Mouse (Mus musculus) hindbrain, embryonic 13.5 days (tissue): ENCODE results near the gene Ephb2. TPM values are rescaled to one million over a fixed set of nuclear protein-coding genes. Genes with fewer than 3 reads are reported as not detected.

Source experiments
- ATAC-seq: fragments of 200-750 bp; cut with Nextera tagmentation; 2 replicates; pipeline ENCODE4 v1.8.0; 2017; ENCODE audit warnings: moderate TSS enrichment; ENCODE audit not compliant: low FRiP score
- H3K27ac ChIP-seq: fragments of 300-500 bp; sonication (generic); 2 replicates; pipeline ENCODE4 v1.5.1; 2015; ENCODE audit warnings: inconsistent platforms, mild to moderate bottlenecking, moderate library complexity
- H3K27me3 ChIP-seq: fragments of 300-500 bp; sonication (generic); 2 replicates; pipeline ENCODE4 v1.6.1; 2015; ENCODE audit warnings: mild to moderate bottlenecking, inconsistent platforms
- H3K36me3 ChIP-seq: fragments of 300-500 bp; sonication (generic); 2 replicates; pipeline ENCODE4 v1.6.1; 2015; ENCODE audit warnings: mild to moderate bottlenecking, inconsistent platforms
- H3K4me1 ChIP-seq: fragments of 300-500 bp; sonication (generic); replicated peaks from 2 replicates; pipeline ENCODE4 v1.6.1; 2015; ENCODE audit warnings: inconsistent platforms
- H3K4me2 ChIP-seq: fragments of 300-500 bp; sonication (generic); 2 replicates; pipeline ENCODE4 v1.6.1; 2015; ENCODE audit warnings: inconsistent platforms, mild to moderate bottlenecking, moderate library complexity
- H3K4me3 ChIP-seq: fragments of 300-500 bp; sonication (generic); 2 replicates; pipeline ENCODE4 v1.5.1; 2015; ENCODE audit warnings: mild to moderate bottlenecking, inconsistent platforms
- H3K9ac ChIP-seq: fragments of 300-500 bp; sonication (generic); 2 replicates; pipeline ENCODE4 v1.6.1; 2015; ENCODE audit warnings: mild to moderate bottlenecking, inconsistent platforms
- H3K9me3 ChIP-seq: fragments of 300-500 bp; sonication (generic); 2 replicates; pipeline ENCODE4 v1.6.1; 2016; ENCODE audit warnings: inconsistent platforms
- WGBS: fragments of 180-500 bp; shearing (Covaris S2); methylation state at CpG from one replicate; pipeline ENCODE4 v1.1.7; 2015; 5-methylcytosine and 5-hydroxymethylcytosine counted together
- microRNA-seq: library from miRNA; unstranded; fragments of <30 nt; microRNA quantifications from one replicate; pipeline ENCODE4, GENCODE M21; 2016
- polyA plus RNA-seq: library from polyadenylated mRNA; unstranded; fragments of >200 nt; fragmentation: Nextera tagmentation; extraction: Ambion mirVana; gene quantifications from 2 replicates; pipeline ENCODE4 v1.2.1, GENCODE M21; 2015

Gene Ephb2
- polyA plus RNA-seq, 1 experiment from 2014 or later: 16.5 TPM

DNA sequence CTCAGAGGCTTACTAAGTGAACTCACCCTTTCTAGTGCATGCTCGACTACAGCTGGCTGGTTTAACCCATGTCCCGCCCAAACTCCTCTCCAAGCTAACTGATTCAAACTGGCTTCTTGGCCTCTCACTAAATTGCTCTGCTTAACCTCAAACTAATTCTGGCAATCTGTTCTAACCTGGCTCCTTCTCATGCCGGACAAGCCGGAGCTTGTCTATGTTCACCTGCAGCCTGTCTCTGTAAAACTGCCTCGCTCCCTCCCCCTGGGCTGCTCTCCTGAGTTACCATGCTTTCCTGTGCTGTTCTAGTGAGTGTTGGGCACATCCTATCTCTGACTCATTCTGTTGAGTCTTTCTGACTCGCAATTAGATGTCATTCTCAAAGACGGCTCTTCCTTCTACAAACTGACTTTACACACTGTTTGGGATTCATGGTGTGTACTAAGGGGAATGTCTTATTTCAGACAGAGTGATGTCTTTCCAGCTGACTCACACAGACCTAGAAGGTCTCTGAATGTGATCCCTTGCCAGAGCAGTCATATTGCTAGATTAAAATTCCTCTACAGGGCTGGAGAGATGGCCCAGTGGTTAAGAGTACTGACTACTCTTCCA lies 237.4 kb downstream of the Ephb2 start:
- WGBS: 94% methylated on average over 7 of the region's 7 CpGs
- peaks cover 56% of the 10 kb centered on the region for H3K4me1 ChIP-seq

More for the DNA sequence above, 237.4 kb downstream of the Ephb2 start:
- H3K4me2 ChIP-seq: no peak overlapping the region
- ATAC-seq: no peak
- no peaks in the 10 kb centered on the region for H3K9me3 ChIP-seq
- no peak overlapping the region for H3K4me3 ChIP-seq
- no peaks in the 10 kb centered on the region for H3K36me3 ChIP-seq
- no peak overlapping the region for H3K9ac ChIP-seq
- H3K27ac ChIP-seq: no peak overlapping the region
- no peaks in the 10 kb centered on the region for H3K27me3 ChIP-seq

Small RNA genes within 50 kb of the gene (microRNA-seq; reads per million reads assigned to microRNA genes)
- not detected for gene Gm22180

Other genes with a start within 250 kb of the Ephb2 start
- gene Kdm1a, start 233.3 kb downstream of the Ephb2 start, polyA plus RNA-seq: 80.7 and 80.8 TPM in 2 replicates
- gene Tex46, start 225.6 kb downstream of the Ephb2 start, polyA plus RNA-seq: not detected in 2 replicates
- gene Lactbl1, start 213.4 kb downstream of the Ephb2 start, polyA plus RNA-seq: 0.06 TPM in 1 of 2 replicates, not detected in the other
- gene C1qb, start 50.2 kb upstream of the Ephb2 start, polyA plus RNA-seq: 37.9 and 48.5 TPM in 2 replicates
- gene C1qc, start 57.1 kb upstream of the Ephb2 start, polyA plus RNA-seq: 19.5 and 24.3 TPM in 2 replicates
- gene C1qa, start 62.8 kb upstream of the Ephb2 start, polyA plus RNA-seq: 23.6 and 24.6 TPM in 2 replicates
- 5.6 and 6.1 TPM in 2 replicates for gene Epha8, start 120.8 kb upstream of the Ephb2 start, polyA plus RNA-seq
- 4.4 and 4.5 TPM in 2 replicates for gene Zbtb40, start 212.8 kb upstream of the Ephb2 start, polyA plus RNA-seq